Mouse (Mus musculus) olfactory bulb, adult 2 months (tissue): Measurements from ENCODE around the gene Egfem1. TPM values are rescaled to one million over a fixed set of nuclear protein-coding genes. Genes with fewer than 3 reads are reported as not detected.

Experiments
- H3K27ac ChIP-seq: fragments of 200-500 bp; 2 replicates; pipeline ENCODE4 v1.5.1; 2012; ENCODE audit warnings: low read depth, low read length; ENCODE audit not compliant: insufficient read depth
- H3K4me1 ChIP-seq: fragments of 200-500 bp; 2 replicates; pipeline ENCODE4 v1.6.1; 2012; ENCODE audit warnings: low read length; ENCODE audit not compliant: control insufficient read depth, insufficient read depth
- H3K4me3 ChIP-seq: fragments of 200-500 bp; 2 replicates; pipeline ENCODE4 v1.5.1; 2012; ENCODE audit warnings: mild to moderate bottlenecking, low read depth, low read length, moderate library complexity; ENCODE audit not compliant: insufficient read depth
- CTCF ChIP-seq: fragments of 200-500 bp; IDR thresholded peaks from 2 replicates; pipeline ENCODE4 v1.5.1; 2012; ENCODE audit warnings: low read depth, mild to moderate bottlenecking, low read length, moderate library complexity; ENCODE audit not compliant: insufficient read depth
- POLR2A ChIP-seq: fragments of 200-500 bp; IDR thresholded peaks from 2 replicates; pipeline ENCODE4 v1.6.1; 2012; ENCODE audit warnings: mild to moderate bottlenecking, low read depth, low read length, moderate library complexity; ENCODE audit not compliant: insufficient read depth
- WGBS: fragments of 180-500 bp; shearing (Covaris S2); methylation state at CpG from one replicate; pipeline ENCODE4 v1.1.7; 2018; 5-methylcytosine and 5-hydroxymethylcytosine counted together
- polyA plus RNA-seq: library from polyadenylated mRNA; stranded (reverse); fragments of >200 nt; gene quantifications from 2 replicates; pipeline ENCODE4 v1.2.4, GENCODE M21; 2012; ENCODE audit warnings: low replicate concordance; ENCODE audit not compliant: missing spikeins, insufficient read depth, insufficient read length

The Egfem1 gene
- not detected in 2 replicates for polyA plus RNA-seq

- Histone ChIP-seq H3K4me1 (peaks cover 13% of the 10 kb centered on the region), H3K4me3 (peak within 1 kb of the TSS; percentile 47), H3K27ac (no peak within 1 kb of the TSS)
- TF ChIP-seq CTCF (no peak), POLR2A (no peak)
- 7% methylated on average over 12 of the region's 12 CpGs for WGBS
These were observed at the start of gene Egfem1 for GRCm38 (mm10) chr3:29081952-29082295. Egfem1 (plus strand) TSS chr3:29082023.

- no peak for TF ChIP-seq CTCF
- TF ChIP-seq POLR2A: no peak
- no peaks in the 10 kb centered on the region for H3K4me1 ChIP-seq
- H3K27ac ChIP-seq: no peak overlapping the region
- H3K4me3 ChIP-seq: no peak overlapping the region
- WGBS: 80% methylated on average over 2 of the region's 2 CpGs
These were observed 48.7 kb upstream of the Egfem1 start for GRCm38 (mm10) chr3:29033107-29033506.

- WGBS: 2% methylated on average over 3 of the region's 3 CpGs
- Histone ChIP-seq H3K4me1 (no peaks in the 10 kb centered on the region), H3K27ac (no peak overlapping the region), H3K4me3 (no peak overlapping the region)
- TF ChIP-seq POLR2A (no peak), CTCF (no peak)
These were observed 45.7 kb upstream of the Egfem1 start for GRCm38 (mm10) chr3:29036146-29036545.

GRCm38 (mm10) chr3:29036620-29037019 lies 45.2 kb upstream of the Egfem1 start:
- no peak overlapping the region for H3K27ac ChIP-seq
- TF ChIP-seq POLR2A: no peak
- TF ChIP-seq CTCF: no peak
- no peaks in the 10 kb centered on the region for H3K4me1 ChIP-seq
- H3K4me3 ChIP-seq: no peak overlapping the region

- TF ChIP-seq POLR2A (no peak), CTCF (no peak)
- Histone ChIP-seq H3K4me3 (no peak overlapping the region), H3K4me1 (no peaks in the 10 kb centered on the region), H3K27ac (no peak overlapping the region)
- 70% methylated on average over 7 of the region's 7 CpGs for WGBS
These were observed 41.8 kb upstream of the Egfem1 start for GRCm38 (mm10) chr3:29040064-29040463.

GRCm38 (mm10) chr3:29046281-29046680 lies 35.5 kb upstream of the Egfem1 start:
- 57% methylated on average over 5 of the region's 5 CpGs for WGBS
- H3K4me3 ChIP-seq: no peak overlapping the region
- no peak overlapping the region for H3K27ac ChIP-seq
- H3K4me1 ChIP-seq: no peaks in the 10 kb centered on the region
- no peak for TF ChIP-seq POLR2A
- TF ChIP-seq CTCF: no peak

GRCm38 (mm10) chr3:29047273-29047932 lies 34.4 kb upstream of the Egfem1 start:
- H3K4me1 ChIP-seq: no peaks in the 10 kb centered on the region
- TF ChIP-seq POLR2A: no peak
- TF ChIP-seq CTCF: no peak
- WGBS: 70% methylated on average over 14 of the region's 14 CpGs
- no peak overlapping the region for H3K27ac ChIP-seq
- no peak overlapping the region for H3K4me3 ChIP-seq

GRCm38 (mm10) chr3:29063156-29063555 lies 18.7 kb upstream of the Egfem1 start:
- Histone ChIP-seq H3K27ac (no peak overlapping the region), H3K4me1 (no peaks in the 10 kb centered on the region), H3K4me3 (no peak overlapping the region)
- TF ChIP-seq CTCF: no peak
- WGBS: 39% methylated on average over 4 of the region's 4 CpGs

GRCm38 (mm10) chr3:29068428-29069098 lies 13.3 kb upstream of the Egfem1 start:
- 36% methylated on average over 6 of the region's 6 CpGs for WGBS
- Histone ChIP-seq H3K4me3 (no peak overlapping the region), H3K4me1 (no peaks in the 10 kb centered on the region), H3K27ac (no peak overlapping the region)
- TF ChIP-seq POLR2A (no peak), CTCF (no peak)

GRCm38 (mm10) chr3:29071315-29071714 lies 10.5 kb upstream of the Egfem1 start:
- H3K4me1 ChIP-seq: no peaks in the 10 kb centered on the region
- no peak overlapping the region for H3K4me3 ChIP-seq
- TF ChIP-seq POLR2A (no peak), CTCF (no peak)
- 96% methylated on average over 4 of the region's 4 CpGs for WGBS
- no peak overlapping the region for H3K27ac ChIP-seq
